Mouse (Mus musculus) heart, embryonic 12.5 days (tissue): ENCODE results near the gene Erbb2. TPM values are rescaled to one million over a fixed set of nuclear protein-coding genes. Genes with fewer than 3 reads are reported as not detected.

Source experiments
- ATAC-seq: fragments of 200-750 bp; cut with Nextera tagmentation; 2 replicates; pipeline ENCODE4 v1.8.0; 2017; ENCODE audit warnings: moderate TSS enrichment, moderate library complexity; ENCODE audit not compliant: insufficient number of reproducible peaks, low FRiP score
- H3K27ac ChIP-seq: fragments of 300-500 bp; sonication (generic); 2 replicates; pipeline ENCODE4 v1.5.1; 2016; ENCODE audit warnings: mild to moderate bottlenecking, moderate library complexity; ENCODE audit not compliant: poor library complexity, severe bottlenecking
- H3K27me3 ChIP-seq: fragments of 300-500 bp; sonication (generic); replicated peaks from 2 replicates; pipeline ENCODE4 v1.6.1; 2016; ENCODE audit warnings: mild to moderate bottlenecking, moderate library complexity
- H3K36me3 ChIP-seq: fragments of 300-500 bp; sonication (generic); 2 replicates; pipeline ENCODE4 v1.6.1; 2016; ENCODE audit warnings: mild to moderate bottlenecking, moderate library complexity
- H3K4me1 ChIP-seq: fragments of 300-500 bp; sonication (generic); replicated peaks from 2 replicates; pipeline ENCODE4 v1.6.1; 2016; ENCODE audit warnings: mild to moderate bottlenecking
- H3K4me2 ChIP-seq: fragments of 300-500 bp; sonication (generic); 2 replicates; pipeline ENCODE4 v1.6.1; 2016; ENCODE audit warnings: mild to moderate bottlenecking, moderate library complexity
- H3K4me3 ChIP-seq: fragments of 300-500 bp; sonication (generic); 2 replicates; pipeline ENCODE4 v1.5.1; 2016; ENCODE audit warnings: mild to moderate bottlenecking
- H3K9ac ChIP-seq: fragments of 300-500 bp; sonication (generic); 2 replicates; pipeline ENCODE4 v1.6.1; 2016; ENCODE audit warnings: mild to moderate bottlenecking, moderate library complexity
- H3K9me3 ChIP-seq: fragments of 300-500 bp; sonication (generic); replicated peaks from 2 replicates; pipeline ENCODE4 v1.6.1; 2016; ENCODE audit warnings: mild to moderate bottlenecking, moderate library complexity
- WGBS: fragments of 180-500 bp; shearing (Covaris S2); methylation state at CpG from one replicate; pipeline ENCODE4 v1.1.7; 2016; 5-methylcytosine and 5-hydroxymethylcytosine counted together
- polyA plus RNA-seq: library from polyadenylated mRNA; unstranded; fragments of >200 nt; fragmentation: Nextera tagmentation; extraction: Ambion mirVana; gene quantifications from 2 replicates; pipeline ENCODE4 v1.2.1, GENCODE M21; 2016

The Erbb2 gene
- polyA plus RNA-seq, 1 experiment from 2014 or later = 67.1 TPM

- Histone ChIP-seq H3K4me3 (no peak overlapping the region), H3K9ac (peak overlapping the region; percentile 36; the same call in 1 of the 2 replicates), H3K4me1 (peaks cover 57% of the 10 kb centered on the region), H3K27me3 (no peaks in the 10 kb centered on the region), H3K27ac (peak overlapping the region; percentile 25), H3K4me2 (no peak overlapping the region), H3K36me3 (peaks cover 58% of the 10 kb centered on the region), H3K9me3 (no peaks in the 10 kb centered on the region)
- 83% methylated on average over 10 of the region's 10 CpGs for WGBS
- ATAC-seq = no peak
These were observed 6.8 kb downstream of the Erbb2 start for GRCm38 (mm10) chr11:98418939-98419547.

GRCm38 (mm10) chr11:98426592-98426991, 14.3 kb downstream of the Erbb2 start:
- no peak overlapping the region for H3K27ac ChIP-seq
- H3K4me1 ChIP-seq = no peaks in the 10 kb centered on the region
- WGBS = 90% methylated on average over 7 of the region's 7 CpGs

DNA sequence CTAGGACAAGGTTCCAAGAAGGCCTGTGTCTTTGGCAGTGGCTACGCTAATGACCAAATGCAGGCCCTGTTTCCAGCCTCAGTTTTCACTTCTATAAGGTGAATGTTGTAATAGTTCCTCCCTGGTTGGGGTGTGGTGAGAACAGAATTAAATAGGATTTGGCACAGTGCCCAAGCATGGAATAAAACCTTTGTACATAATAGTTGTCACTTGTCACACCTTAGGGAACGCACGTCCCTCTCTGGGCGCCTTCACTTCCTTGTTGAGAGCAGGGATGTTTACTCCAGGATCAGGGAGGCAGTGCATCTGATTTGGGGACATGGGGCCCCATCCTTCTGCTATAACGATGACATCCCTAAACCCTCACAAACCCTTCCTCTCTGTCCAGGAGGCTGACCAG, 16.2 kb downstream of the Erbb2 start:
- no peak overlapping the region for H3K27ac ChIP-seq
- no peak overlapping the region for H3K9ac ChIP-seq
- no peak overlapping the region for H3K4me3 ChIP-seq
- H3K27me3 ChIP-seq = no peaks in the 10 kb centered on the region
- no peaks in the 10 kb centered on the region for H3K4me1 ChIP-seq
- H3K36me3 ChIP-seq = peaks cover 100% of the 10 kb centered on the region
- no peak overlapping the region for H3K4me2 ChIP-seq
- H3K9me3 ChIP-seq = no peaks in the 10 kb centered on the region
- no peak for ATAC-seq
- 90% methylated on average over 5 of the region's 5 CpGs for WGBS

More at GRCm38 (mm10) chr11:98426592-98426991, 14.3 kb downstream of the Erbb2 start:
- ATAC-seq = no peak
- Histone ChIP-seq H3K9me3 (no peaks in the 10 kb centered on the region), H3K4me2 (no peak overlapping the region), H3K27me3 (no peaks in the 10 kb centered on the region), H3K4me3 (no peak overlapping the region), H3K36me3 (peaks cover 100% of the 10 kb centered on the region), H3K9ac (no peak overlapping the region)

DNA sequence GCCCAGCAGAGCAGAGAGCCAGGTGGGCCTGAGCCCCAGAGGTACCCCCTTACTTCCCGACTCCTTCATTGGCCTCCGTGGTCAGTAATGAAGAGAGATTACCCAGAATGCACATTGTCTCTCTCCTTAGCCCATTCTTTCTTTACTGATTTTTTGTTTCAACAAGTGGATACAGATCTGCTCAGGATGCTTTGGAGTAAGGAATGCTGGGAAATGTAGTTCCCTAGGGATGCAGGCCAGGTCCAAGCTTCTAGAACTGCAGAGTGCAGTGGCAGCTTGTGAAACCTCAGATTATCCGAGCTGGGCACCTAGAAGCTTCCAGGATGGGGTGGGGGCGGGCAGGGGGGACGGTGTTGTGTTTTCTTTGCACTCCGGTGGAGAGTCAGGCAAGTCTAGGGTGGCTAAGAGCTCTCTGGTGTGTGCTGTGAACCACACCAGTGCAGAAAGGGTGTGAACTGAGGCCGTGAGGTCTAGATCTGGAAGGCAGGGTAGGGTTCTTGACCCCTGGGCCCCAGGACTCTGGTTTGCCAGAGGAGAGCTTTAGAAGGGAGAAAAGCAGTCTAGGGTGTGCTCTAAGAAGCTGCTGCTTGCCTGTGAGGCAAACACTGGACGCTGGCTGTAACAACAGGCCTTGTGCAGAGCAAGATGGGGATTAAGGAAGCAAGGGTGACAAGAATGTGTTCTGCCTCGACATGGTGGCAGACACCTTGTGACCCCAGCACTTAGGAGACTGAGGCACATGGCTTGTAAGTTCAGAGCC, 19.7 kb downstream of the Erbb2 start:
- no peak overlapping the region for H3K27ac ChIP-seq
- WGBS = 79% methylated on average over 9 of the region's 9 CpGs
- no peak overlapping the region for H3K4me2 ChIP-seq
- H3K4me1 ChIP-seq = no peaks in the 10 kb centered on the region
- H3K4me3 ChIP-seq = no peak overlapping the region
- no peak overlapping the region for H3K9ac ChIP-seq
- no peak for ATAC-seq
- peaks cover 100% of the 10 kb centered on the region for H3K36me3 ChIP-seq
- no peaks in the 10 kb centered on the region for H3K27me3 ChIP-seq
- no peaks in the 10 kb centered on the region for H3K9me3 ChIP-seq

GRCm38 (mm10) chr11:98435723-98436122, 23.5 kb downstream of the Erbb2 start:
- H3K4me2 ChIP-seq = no peak overlapping the region
- H3K9me3 ChIP-seq = no peaks in the 10 kb centered on the region
- H3K4me3 ChIP-seq = no peak overlapping the region
- H3K27me3 ChIP-seq = no peaks in the 10 kb centered on the region
- no peak for ATAC-seq
- H3K9ac ChIP-seq = no peak overlapping the region
- peaks cover 11% of the 10 kb centered on the region for H3K4me1 ChIP-seq
- no peak overlapping the region for H3K27ac ChIP-seq
- WGBS = 89% methylated on average over 9 of the region's 9 CpGs
- peaks cover 68% of the 10 kb centered on the region for H3K36me3 ChIP-seq

- Histone ChIP-seq H3K9ac (peak overlapping the region; percentile 69; the same call in 1 of the 2 replicates), H3K4me1 (peaks cover 11% of the 10 kb centered on the region), H3K36me3 (peaks cover 51% of the 10 kb centered on the region), H3K27me3 (no peaks in the 10 kb centered on the region), H3K4me3 (0 out of 2 replicates have a peak overlapping the region, but pooled peaks have one; percentile 73), H3K9me3 (no peaks in the 10 kb centered on the region), H3K27ac (no peak overlapping the region), H3K4me2 (peak overlapping the region; percentile 85; the same call in 1 of the 2 replicates)
- ATAC-seq = no peak
- 83% methylated on average over 6 of the region's 6 CpGs for WGBS
These were observed 25.2 kb downstream of the Erbb2 start for GRCm38 (mm10) chr11:98437441-98437840.

DNA sequence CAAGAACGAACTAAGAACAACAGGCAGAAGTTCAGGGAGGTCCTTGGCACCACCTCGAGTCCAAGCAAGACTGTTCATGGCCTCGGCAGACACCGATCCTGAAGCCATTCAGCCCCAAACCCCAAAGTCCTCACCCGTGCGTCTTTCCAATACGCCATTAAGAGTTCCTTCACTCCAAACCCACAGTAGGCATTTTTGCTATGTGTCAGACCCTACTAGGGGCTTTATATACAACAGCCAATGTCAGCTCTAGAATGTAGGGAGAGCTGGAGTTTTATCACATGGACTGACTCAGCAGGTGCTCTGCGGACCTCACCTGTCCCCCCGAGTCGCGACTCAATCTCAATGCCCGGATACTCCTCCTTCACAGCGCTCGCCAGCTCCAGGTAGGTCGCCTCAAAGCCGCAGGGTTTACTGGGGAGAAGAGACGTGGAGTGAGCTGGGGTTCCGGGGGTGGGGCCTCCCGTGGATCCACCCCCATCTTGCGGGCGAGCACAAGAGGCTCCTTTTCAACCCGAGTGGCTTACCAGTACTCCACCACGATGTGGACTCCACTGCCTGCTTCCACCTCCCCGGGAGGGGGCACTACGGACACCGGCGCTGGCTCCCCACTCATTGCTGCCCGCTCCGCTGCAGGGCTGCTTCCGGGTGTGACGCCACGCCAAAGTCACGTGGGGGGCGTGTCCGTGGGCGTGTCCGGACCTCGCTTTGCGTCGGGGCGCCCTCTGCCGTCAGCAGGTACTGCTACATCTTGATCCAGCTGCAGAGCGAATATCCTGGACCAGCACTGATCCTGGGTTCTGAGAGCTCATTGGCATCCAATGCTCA, 26.3 kb downstream of the Erbb2 start, which contains the start of gene Mien1:
Gene Mien1 (minus strand): TSS at position 661 of the 828 bp plus-strand sequence.
- Histone ChIP-seq H3K27ac (peak within 1 kb of the TSS; percentile 58), H3K36me3 (peaks cover 40% of the 10 kb centered on the region), H3K27me3 (no peaks in the 10 kb centered on the region), H3K9me3 (no peaks in the 10 kb centered on the region), H3K4me1 (peaks cover 11% of the 10 kb centered on the region), H3K4me2 (peak within 1 kb of the TSS; percentile 85), H3K9ac (peak within 1 kb of the TSS; percentile 69), H3K4me3 (peak within 1 kb of the TSS; percentile 73)
- 2% methylated on average over 43 of the region's 43 CpGs for WGBS
- ATAC-seq = peak; percentile 90

DNA sequence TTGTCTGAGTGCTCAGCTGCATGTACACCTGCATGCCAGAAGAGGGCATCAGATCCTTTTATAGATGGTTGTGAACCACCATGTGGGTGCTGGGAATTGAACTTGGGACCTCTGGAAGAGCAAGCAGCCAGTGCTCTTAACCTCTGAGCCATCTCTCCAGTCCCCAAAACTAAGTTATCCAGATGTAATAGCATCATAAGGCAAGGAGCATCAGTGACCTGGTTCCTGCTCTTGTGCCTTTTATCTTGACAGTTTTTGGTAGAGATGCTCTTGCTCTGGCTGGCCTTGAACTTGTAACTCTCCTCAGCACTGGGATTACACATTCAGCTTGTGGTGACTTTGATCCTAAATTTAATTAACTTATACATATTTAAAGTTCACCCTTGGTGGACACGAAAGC, 31.4 kb downstream of the Erbb2 start:
- H3K36me3 ChIP-seq = no peaks in the 10 kb centered on the region
- 84% methylated on average over 1 of the region's 1 CpGs for WGBS
- H3K4me1 ChIP-seq = peaks cover 27% of the 10 kb centered on the region
- no peak for ATAC-seq
- H3K27me3 ChIP-seq = peaks cover 14% of the 10 kb centered on the region
- no peak overlapping the region for H3K4me2 ChIP-seq
- H3K9me3 ChIP-seq = no peaks in the 10 kb centered on the region
- no peak overlapping the region for H3K27ac ChIP-seq
- no peak overlapping the region for H3K9ac ChIP-seq
- no peak overlapping the region for H3K4me3 ChIP-seq

DNA sequence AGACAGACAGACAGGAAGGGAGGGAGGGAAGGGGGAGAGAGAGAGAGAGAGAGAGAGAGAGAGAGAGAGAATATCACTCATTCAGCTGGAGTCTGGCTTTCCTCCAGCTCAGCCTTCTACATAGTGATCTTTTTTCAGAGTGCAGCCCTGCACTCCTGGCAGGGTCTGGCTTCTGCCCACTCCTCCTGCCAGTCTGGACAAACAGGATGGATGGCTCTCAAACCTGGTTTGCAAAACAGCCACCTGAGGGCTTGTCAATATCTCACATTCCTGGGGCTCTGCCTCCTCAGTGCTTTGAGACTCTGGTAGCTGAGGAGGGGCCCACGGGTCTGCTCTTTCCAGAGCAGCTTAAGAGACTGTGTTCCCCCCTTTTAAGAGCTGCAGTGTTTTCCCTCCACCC, 33.0 kb downstream of the Erbb2 start:
- no peaks in the 10 kb centered on the region for H3K36me3 ChIP-seq
- H3K4me1 ChIP-seq = peaks cover 27% of the 10 kb centered on the region
- H3K27ac ChIP-seq = no peak overlapping the region
- ATAC-seq = no peak
- WGBS = 36% methylated on average over 1 of the region's 1 CpGs
- peaks cover 30% of the 10 kb centered on the region for H3K27me3 ChIP-seq
- H3K4me3 ChIP-seq = no peak overlapping the region
- no peaks in the 10 kb centered on the region for H3K9me3 ChIP-seq
- H3K4me2 ChIP-seq = no peak overlapping the region
- H3K9ac ChIP-seq = 0 out of 2 replicates have a peak overlapping the region, but pooled peaks have one; percentile 14

- Histone ChIP-seq H3K36me3 (no peaks in the 10 kb centered on the region), H3K9ac (no peak overlapping the region), H3K4me2 (no peak overlapping the region), H3K27me3 (peaks cover 34% of the 10 kb centered on the region), H3K9me3 (no peaks in the 10 kb centered on the region), H3K4me1 (peaks cover 27% of the 10 kb centered on the region), H3K4me3 (no peak overlapping the region), H3K27ac (no peak overlapping the region)
- WGBS = 55% methylated on average over 4 of the region's 4 CpGs
- 0 out of 2 replicates have a peak, but pooled peaks have one; percentile 2 for ATAC-seq
These were observed 33.4 kb downstream of the Erbb2 start for GRCm38 (mm10) chr11:98445679-98446078.

DNA sequence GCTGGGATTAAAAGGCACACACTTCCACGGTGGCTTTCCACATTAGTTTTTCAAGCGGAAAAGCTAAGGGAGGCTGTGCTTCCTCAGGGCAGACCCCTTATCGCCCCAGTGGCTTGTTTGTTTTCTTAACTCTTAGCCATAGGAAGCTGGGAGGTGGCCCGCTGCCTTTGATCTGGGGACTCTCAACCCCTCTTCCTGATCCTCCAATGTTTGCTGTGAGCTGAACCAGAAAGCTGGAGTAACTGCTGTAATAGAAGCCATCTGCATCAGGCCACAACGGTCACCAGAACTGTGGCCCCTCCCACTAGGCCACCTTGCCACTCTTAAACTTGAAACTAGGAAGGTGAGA, 33.9 kb downstream of the Erbb2 start, which contains the start of gene Grb7:
Gene Grb7 (plus strand): TSS at position 182 of the 349 bp plus-strand sequence.
- Histone ChIP-seq H3K4me3 (peak within 1 kb of the TSS; percentile 33), H3K9me3 (no peaks in the 10 kb centered on the region), H3K4me2 (peak within 1 kb of the TSS; percentile 66), H3K27me3 (peaks cover 35% of the 10 kb centered on the region), H3K27ac (no peak within 1 kb of the TSS), H3K36me3 (no peaks in the 10 kb centered on the region), H3K9ac (peak within 1 kb of the TSS; percentile 58), H3K4me1 (peaks cover 27% of the 10 kb centered on the region)
- 20% methylated on average over 5 of the region's 5 CpGs for WGBS
- 0 out of 2 replicates have a peak, but pooled peaks have one; percentile 41 for ATAC-seq
